Mouse (Mus musculus): ENCODE results near the gene Icmt. TPM values are rescaled to one million over a fixed set of nuclear protein-coding genes. Genes with fewer than 3 reads are reported as not detected.

Gene Icmt
- polyA plus RNA-seq, 1 experiment from 2014 or later: 26.0 TPM

DNA sequence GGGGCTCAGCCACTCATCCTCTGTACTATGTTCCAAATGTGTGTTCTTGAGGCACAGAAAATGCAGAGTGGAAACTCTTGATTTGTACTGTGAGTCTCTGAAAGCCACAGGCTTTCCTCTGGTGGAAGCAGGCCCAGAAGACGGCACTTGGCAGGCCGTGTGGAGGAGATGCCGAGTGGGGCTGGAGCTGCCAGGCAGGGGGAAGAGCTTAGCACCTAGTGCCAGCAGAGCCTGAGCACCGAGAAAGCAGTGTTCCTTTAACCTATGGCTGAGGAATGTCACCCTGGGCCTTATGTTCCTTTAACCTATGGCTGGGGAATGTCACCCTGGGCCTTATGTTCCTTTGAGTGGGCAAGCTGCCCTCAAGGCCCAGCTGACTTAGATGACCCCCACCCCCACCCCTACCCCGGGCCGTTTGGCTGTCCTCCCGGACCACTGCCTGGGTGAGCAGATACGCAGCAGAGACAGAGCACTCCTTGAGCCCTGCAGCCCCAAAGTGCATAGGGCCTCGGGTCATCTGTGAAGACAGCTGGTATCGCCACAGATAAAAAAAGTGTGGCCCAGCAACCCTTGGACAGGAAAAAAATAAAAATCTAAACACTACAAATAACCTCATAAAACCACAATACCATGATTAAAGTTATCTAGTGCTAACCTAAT, 30.7 kb upstream of the Icmt start:
- ATAC-seq (ENCODE audit: borderline replicate concordance, extremely low read depth, low FRiP score, low TSS enrichment): no peak
- Histone ChIP-seq H3K36me3 (no peaks in the 10 kb centered on the region), H3K27ac (no peak overlapping the region), H3K9me3 (no peaks in the 10 kb centered on the region), H3K4me1 (peaks cover 42% of the 10 kb centered on the region), H3K4me3 (no peak overlapping the region), H3K27me3 (no peaks in the 10 kb centered on the region), H3K4me2 (no peak overlapping the region), H3K9ac (no peak overlapping the region)
- WGBS: 35% methylated on average over 10 of the region's 10 CpGs

DNA sequence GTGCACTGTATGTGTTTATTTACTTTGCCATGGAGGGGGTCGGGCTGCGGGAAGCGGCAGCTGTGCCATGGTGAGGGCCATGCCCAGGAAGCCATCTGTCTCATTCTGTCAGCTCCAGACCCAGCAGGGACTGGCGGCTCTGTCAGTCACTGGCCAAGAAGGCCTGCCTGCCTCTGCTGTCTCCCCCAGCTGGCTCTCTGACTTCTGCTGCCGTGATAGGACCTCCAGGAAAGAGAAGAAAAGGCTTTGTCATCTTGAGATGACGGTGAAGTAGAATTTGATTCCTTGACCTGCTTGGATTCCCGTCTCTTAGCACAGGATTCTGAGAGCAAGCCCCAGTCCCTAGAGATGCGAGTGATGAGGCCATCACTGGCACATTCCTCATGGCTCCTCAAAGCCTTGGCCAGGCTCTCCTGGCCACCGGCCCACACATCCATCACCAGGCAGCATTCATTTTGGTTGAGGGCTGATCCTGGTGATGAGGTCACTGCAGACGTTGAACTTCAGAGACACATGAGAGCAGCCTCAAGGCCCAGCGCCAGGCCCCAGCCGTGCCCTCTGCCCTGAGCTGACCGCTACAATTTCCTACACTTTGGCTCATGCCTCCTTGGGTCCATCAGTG, 29.2 kb upstream of the Icmt start:
- H3K4me3 ChIP-seq: no peak overlapping the region
- ATAC-seq (ENCODE audit: borderline replicate concordance, extremely low read depth, low FRiP score, low TSS enrichment): no peak
- H3K27me3 ChIP-seq: peaks cover 1% of the 10 kb centered on the region; the same call in 1 of the 2 replicates
- peaks cover 47% of the 10 kb centered on the region for H3K4me1 ChIP-seq
- WGBS: 46% methylated on average over 13 of the region's 13 CpGs
- H3K9me3 ChIP-seq: no peaks in the 10 kb centered on the region
- H3K36me3 ChIP-seq: no peaks in the 10 kb centered on the region
- no peak overlapping the region for H3K4me2 ChIP-seq
- 0 out of 2 replicates have a peak overlapping the region, but pooled peaks have one; percentile 36 for H3K27ac ChIP-seq
- H3K9ac ChIP-seq: no peak overlapping the region

DNA sequence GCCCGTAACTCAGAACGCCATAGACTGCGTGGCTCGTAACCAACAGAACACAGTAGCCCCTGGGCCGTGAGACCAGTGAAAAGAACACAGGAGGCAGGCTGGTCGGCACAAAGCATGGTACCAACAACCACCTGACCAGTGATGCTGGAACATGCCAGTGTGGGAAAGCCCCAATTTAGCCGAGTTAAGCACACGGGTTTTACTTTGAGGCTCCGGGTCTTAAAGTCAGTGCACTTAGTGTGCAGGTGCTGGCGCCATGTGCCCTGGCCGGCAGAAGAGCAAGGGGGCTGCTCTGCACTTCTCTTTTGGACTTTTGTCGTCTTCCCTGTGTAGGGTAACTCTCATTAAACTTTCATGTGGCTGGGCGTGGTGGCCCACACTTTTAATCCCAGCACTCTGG, 27.1 kb upstream of the Icmt start:
- H3K27ac ChIP-seq: no peak overlapping the region
- no peak overlapping the region for H3K4me3 ChIP-seq
- H3K4me2 ChIP-seq: no peak overlapping the region
- no peaks in the 10 kb centered on the region for H3K9me3 ChIP-seq
- no peak for ATAC-seq (ENCODE audit: borderline replicate concordance, extremely low read depth, low FRiP score, low TSS enrichment)
- H3K9ac ChIP-seq: no peak overlapping the region
- H3K27me3 ChIP-seq: peaks cover 17% of the 10 kb centered on the region; the same call in 1 of the 2 replicates
- WGBS: 88% methylated on average over 13 of the region's 13 CpGs
- H3K36me3 ChIP-seq: no peaks in the 10 kb centered on the region
- peaks cover 51% of the 10 kb centered on the region for H3K4me1 ChIP-seq

DNA sequence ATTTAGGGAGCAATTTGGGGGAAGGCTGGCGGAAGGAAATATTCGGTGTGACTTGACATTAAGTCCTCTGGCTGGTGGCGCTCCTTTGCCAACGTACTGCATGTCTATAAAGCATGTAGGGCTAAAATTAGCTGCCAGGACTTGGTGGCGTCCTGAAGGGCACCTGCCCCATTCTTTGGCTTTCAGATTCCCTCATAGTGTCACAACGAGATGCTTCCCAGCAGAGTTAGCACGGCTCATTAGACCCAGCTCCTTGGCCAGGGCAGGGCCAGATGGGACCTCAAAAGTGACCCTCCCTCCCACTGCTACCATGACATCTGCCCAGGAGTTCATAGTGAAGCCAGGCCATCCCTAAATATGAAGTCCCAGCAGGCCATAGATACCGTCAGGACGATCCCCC, 26.4 kb upstream of the Icmt start:
- 82% methylated on average over 9 of the region's 9 CpGs for WGBS
- Histone ChIP-seq H3K9me3 (no peaks in the 10 kb centered on the region), H3K4me2 (no peak overlapping the region), H3K4me3 (no peak overlapping the region), H3K27ac (no peak overlapping the region), H3K27me3 (peaks cover 23% of the 10 kb centered on the region), H3K36me3 (no peaks in the 10 kb centered on the region), H3K4me1 (peaks cover 57% of the 10 kb centered on the region), H3K9ac (no peak overlapping the region)
- ATAC-seq (ENCODE audit: borderline replicate concordance, extremely low read depth, low FRiP score, low TSS enrichment): no peak

DNA sequence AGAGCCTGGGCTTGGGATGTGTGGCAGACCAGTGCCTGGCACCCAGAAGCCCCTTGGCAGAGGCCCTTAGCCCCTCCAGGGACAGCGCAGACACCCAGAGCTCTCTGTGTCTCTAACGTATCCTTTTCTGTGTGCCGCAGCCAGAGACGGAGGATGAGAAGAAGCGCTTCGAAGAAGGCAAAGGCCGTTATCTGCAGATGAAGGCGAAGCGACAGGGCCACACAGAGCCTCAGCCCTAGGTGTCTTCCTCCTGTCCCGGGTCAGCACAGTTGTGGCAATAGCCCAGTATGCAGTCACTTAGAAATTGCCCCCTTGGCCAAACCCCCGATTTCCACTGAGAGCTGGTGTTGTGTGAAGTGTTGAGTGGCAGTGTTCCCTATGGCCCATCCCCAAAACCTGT, 25.7 kb upstream of the Icmt start:
- Histone ChIP-seq H3K27me3 (peaks cover 28% of the 10 kb centered on the region), H3K4me2 (no peak overlapping the region), H3K36me3 (no peaks in the 10 kb centered on the region), H3K4me1 (peaks cover 60% of the 10 kb centered on the region), H3K27ac (peak overlapping the region; percentile 94), H3K9ac (no peak overlapping the region), H3K9me3 (no peaks in the 10 kb centered on the region), H3K4me3 (no peak overlapping the region)
- ATAC-seq (ENCODE audit: borderline replicate concordance, extremely low read depth, low FRiP score, low TSS enrichment): no peak
- 89% methylated on average over 11 of the region's 11 CpGs for WGBS

DNA sequence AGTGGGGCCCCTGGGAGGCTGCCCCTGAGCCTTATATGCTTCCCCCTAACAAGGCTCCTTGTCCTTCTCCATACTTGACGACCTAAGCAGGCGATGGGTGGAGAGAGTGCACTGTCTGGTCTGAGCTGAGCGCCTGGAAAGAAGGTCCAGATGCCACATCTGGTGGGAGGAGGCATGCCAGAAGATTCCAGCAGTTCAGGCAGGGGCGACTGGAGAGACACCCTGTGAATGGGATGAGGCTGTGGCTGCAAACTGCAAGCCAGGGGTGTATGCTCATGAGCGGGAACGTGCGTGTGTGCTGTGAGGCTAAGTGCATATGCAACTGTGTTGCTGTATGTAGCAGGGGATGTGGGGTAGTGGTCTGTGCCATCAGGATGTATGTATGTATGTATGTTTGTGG, 25.0 kb upstream of the Icmt start:
- peak overlapping the region; percentile 1; the same call in 1 of the 2 replicates for H3K4me2 ChIP-seq
- no peak overlapping the region for H3K9ac ChIP-seq
- WGBS: 45% methylated on average over 7 of the region's 7 CpGs
- no peak for ATAC-seq (ENCODE audit: borderline replicate concordance, extremely low read depth, low FRiP score, low TSS enrichment)
- H3K36me3 ChIP-seq: no peaks in the 10 kb centered on the region
- H3K27me3 ChIP-seq: peaks cover 28% of the 10 kb centered on the region
- peak overlapping the region; percentile 94 for H3K27ac ChIP-seq
- H3K9me3 ChIP-seq: no peaks in the 10 kb centered on the region
- H3K4me3 ChIP-seq: no peak overlapping the region
- peaks cover 60% of the 10 kb centered on the region for H3K4me1 ChIP-seq

DNA sequence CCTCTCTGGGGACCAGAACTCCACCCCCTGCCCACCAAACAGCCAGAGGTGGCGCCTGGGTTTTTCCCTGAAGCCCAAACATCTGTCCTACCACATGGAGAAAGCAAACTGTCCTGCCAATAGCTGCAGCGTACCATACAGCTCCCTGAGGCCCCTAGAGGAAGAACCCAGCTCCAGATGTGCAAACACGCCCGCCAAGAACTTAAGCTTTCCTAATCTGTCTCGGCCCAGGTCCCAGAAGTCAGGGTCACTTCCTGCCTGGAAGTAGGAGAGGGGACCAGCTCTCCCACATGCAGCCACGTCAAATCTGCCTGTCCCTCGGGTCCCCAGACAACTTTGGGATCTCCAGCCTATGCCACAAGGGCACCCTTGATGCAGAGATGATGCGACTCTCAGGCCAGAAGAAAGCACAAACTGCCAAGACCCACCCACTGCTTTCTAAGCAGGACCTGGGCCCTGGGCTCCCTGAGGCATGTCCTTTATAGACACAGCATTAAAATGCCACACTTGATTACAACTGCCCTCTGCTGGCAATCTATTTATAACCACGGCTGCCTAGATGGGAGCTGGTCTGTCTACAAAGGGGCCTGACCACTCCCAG, 24.5 kb upstream of the Icmt start:
- ATAC-seq (ENCODE audit: borderline replicate concordance, extremely low read depth, low FRiP score, low TSS enrichment): peak; percentile 52
- 23% methylated on average over 9 of the region's 9 CpGs for WGBS
- H3K4me3 ChIP-seq: no peak overlapping the region
- no peaks in the 10 kb centered on the region for H3K36me3 ChIP-seq
- H3K9ac ChIP-seq: no peak overlapping the region
- peaks cover 57% of the 10 kb centered on the region for H3K4me1 ChIP-seq
- H3K27ac ChIP-seq: peak overlapping the region; percentile 94
- no peaks in the 10 kb centered on the region for H3K9me3 ChIP-seq
- peak overlapping the region; percentile 1; the same call in 1 of the 2 replicates for H3K4me2 ChIP-seq
- peaks cover 28% of the 10 kb centered on the region for H3K27me3 ChIP-seq

DNA sequence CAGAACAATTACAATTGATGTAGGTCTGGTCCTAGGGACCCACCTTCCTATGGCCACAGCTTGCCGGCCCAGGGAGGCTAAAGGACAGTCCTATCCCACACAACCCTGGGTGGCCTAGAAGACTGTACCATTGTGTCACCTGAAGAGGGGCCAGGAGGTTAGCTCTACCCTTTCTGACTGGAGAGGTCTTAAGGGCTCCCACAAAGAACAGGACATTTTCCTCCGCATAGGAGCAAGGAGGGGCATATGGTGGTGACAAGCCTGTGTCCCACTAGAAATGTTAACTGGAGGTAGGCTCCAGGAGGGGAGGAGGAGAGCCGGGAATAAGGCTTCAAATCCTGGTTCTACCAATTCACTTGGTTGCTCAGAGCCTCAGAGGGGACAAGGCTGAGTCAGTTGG, 23.8 kb upstream of the Icmt start:
- ATAC-seq (ENCODE audit: borderline replicate concordance, extremely low read depth, low FRiP score, low TSS enrichment): no peak
- H3K36me3 ChIP-seq: no peaks in the 10 kb centered on the region
- H3K4me2 ChIP-seq: peak overlapping the region; percentile 96
- H3K9me3 ChIP-seq: no peaks in the 10 kb centered on the region
- H3K27me3 ChIP-seq: peaks cover 28% of the 10 kb centered on the region
- H3K4me3 ChIP-seq: peak overlapping the region; percentile 71; the same call in 1 of the 2 replicates
- WGBS: 33% methylated on average over 3 of the region's 3 CpGs
- H3K27ac ChIP-seq: peak overlapping the region; percentile 94
- H3K9ac ChIP-seq: no peak overlapping the region
- H3K4me1 ChIP-seq: peaks cover 50% of the 10 kb centered on the region

DNA sequence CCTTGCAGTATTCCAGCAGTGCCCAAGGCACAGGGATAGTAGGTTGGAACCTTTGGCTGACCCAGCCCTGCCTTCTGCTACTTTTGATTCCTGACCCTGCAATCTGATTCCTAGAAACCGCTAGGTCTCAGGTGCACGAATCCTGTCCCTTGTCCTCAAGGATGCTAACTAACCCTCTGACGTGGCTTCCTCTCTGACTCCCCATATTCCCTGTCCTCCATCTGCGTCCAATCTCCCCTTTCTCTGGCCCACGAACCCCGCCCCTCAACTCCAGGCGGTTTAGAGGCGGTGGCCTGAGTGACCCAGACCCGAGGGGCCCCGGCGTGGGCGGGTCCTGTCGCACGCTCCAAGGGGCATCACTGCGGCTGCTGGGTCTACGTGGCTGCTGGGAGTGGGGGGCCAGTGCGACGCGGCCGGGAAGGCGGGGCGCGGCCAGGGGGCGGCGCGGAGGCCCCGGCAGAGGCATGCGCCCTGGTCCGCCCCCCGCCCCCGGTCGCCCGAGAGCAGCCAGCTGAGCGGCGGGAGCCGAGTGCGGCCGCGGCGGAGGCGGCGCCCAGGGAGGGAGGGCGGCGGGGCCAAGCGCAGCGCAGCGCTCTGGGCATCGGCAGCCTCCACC, 23.3 kb upstream of the Icmt start, which contains the start of gene Gpr153:
TSS of gene Gpr153 (plus strand) at position 612 of the 616 bp plus-strand sequence.
- Histone ChIP-seq H3K9me3 (no peaks in the 10 kb centered on the region), H3K4me2 (peak within 1 kb of the TSS; percentile 96), H3K27ac (peak within 1 kb of the TSS; percentile 94), H3K4me1 (peaks cover 49% of the 10 kb centered on the region), H3K9ac (peak within 1 kb of the TSS; percentile 78), H3K27me3 (peaks cover 28% of the 10 kb centered on the region), H3K36me3 (no peaks in the 10 kb centered on the region), H3K4me3 (peak within 1 kb of the TSS; percentile 71)
- peak; percentile 80 for ATAC-seq (ENCODE audit: borderline replicate concordance, extremely low read depth, low FRiP score, low TSS enrichment)
- 1% methylated on average over 38 of the region's 48 CpGs for WGBS

DNA sequence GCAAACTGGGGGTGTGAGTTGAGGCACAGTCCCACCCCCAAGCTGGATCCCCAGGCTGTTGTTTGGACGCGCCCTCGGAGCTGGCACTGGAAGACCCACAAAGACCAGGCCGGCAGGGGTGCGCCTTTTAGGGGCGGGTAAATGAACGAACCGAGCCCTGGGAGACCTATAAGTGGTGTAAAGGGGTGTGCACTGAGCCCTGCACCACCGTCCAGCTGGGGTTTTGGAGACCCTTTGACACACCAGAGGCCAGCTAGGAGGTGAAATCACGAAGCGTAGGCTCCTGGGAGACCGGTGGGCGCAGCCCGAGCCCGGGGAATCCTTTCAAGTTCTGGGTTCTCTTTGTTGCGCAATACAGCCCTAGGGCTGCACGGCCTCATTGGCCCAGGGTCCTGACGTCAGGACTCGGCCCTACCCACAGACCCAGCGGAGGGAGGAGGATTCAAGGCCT, 22.3 kb upstream of the Icmt start:
- H3K4me1 ChIP-seq: peaks cover 49% of the 10 kb centered on the region
- peaks cover 29% of the 10 kb centered on the region for H3K27me3 ChIP-seq
- H3K36me3 ChIP-seq: 0 out of 2 replicates have a peak, but pooled peaks cover 1% of the 10 kb centered on the region
- H3K9me3 ChIP-seq: no peaks in the 10 kb centered on the region
- H3K9ac ChIP-seq: peak overlapping the region; percentile 78
- peak overlapping the region; percentile 96 for H3K4me2 ChIP-seq
- H3K27ac ChIP-seq: peak overlapping the region; percentile 94
- ATAC-seq (ENCODE audit: borderline replicate concordance, extremely low read depth, low FRiP score, low TSS enrichment): peak; percentile 25; the same call in 1 of the 2 replicates
- WGBS: 2% methylated on average over 20 of the region's 20 CpGs
- peak overlapping the region; percentile 71 for H3K4me3 ChIP-seq

DNA sequence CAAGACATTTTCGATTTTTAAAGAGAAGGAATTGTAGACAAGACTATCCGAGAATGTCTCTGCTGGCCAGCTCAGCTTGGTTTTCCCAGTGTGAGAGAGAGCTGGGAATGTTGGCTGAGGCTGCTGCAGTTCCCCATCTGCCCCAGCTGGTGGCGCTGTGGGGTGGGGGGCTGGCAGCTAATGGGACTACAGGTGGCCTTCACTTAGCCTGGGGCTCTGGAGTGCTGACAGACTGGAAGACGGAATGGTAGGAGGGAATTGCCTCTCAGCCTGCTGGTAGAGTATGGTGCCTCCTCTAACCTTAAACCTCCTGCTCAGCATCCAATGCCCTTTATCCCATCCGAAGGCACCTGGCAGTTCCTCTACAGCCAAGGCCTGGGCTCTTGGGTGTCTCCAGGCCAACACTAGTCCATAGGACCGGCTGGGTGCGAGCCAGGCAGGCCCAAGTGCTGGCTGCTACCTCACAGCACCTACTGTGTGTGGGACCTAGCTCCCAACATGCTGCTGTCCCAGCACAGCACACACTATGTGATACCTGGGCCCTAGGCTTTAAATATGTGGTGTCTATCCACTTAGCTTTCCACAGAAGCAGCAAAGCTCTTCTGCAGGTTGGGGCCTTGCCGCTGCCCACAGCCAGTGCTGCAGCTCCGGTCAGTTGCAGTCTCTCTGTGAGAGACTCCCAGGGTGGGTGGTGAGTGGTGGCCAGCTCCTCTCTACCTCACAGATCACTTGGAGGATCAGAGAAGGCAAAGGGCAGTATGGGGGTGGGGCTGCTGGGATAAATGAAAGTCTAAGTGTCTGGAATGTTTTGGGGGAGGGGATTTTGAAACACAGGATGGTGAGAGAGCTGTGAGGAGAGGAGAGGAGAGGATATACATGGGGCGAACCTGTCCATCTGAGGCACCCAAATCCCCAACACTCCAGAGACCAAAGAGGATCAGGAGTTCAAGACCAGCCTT, 20.4 kb upstream of the Icmt start:
- peaks cover 49% of the 10 kb centered on the region for H3K27me3 ChIP-seq
- no peak for ATAC-seq (ENCODE audit: borderline replicate concordance, extremely low read depth, low FRiP score, low TSS enrichment)
- H3K4me3 ChIP-seq: no peak overlapping the region
- H3K4me2 ChIP-seq: no peak overlapping the region
- 0 out of 2 replicates have a peak, but pooled peaks cover 6% of the 10 kb centered on the region for H3K36me3 ChIP-seq
- no peaks in the 10 kb centered on the region for H3K9me3 ChIP-seq
- no peak overlapping the region for H3K27ac ChIP-seq
- no peak overlapping the region for H3K9ac ChIP-seq
- 52% methylated on average over 10 of the region's 10 CpGs for WGBS
- peaks cover 41% of the 10 kb centered on the region for H3K4me1 ChIP-seq
